Mouse (Mus musculus): ENCODE measurements around the gene Pdap1.

DNA sequence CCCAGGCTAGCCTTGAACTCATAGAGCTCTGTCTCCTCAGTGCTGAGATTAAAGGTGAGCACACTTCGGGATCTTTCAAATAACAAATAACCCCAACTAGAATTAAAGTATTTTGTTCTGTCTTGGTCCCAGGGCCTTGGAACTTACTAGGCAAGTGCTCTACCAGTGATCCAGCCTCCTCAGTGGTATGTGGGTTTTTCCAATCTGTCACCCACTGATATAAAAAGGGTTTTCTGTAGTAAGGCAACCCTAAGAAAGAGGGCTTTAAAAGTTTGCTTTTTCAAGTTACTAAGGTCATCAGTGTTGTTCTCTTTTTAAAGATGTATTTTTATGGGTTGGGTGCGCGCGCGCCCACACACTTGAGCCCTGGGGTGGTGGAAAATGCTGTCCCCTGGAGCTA is 24.3 kb downstream of the Pdap1 start:
- TF ChIP-seq CTCF (IDR thresholded peaks at IDR 0.05; ENCODE audit: extremely low read depth, insufficient read depth, low read length) (no peak), POLR2A (IDR thresholded peaks at IDR 0.05; ENCODE audit: extremely low read depth, insufficient read depth, low read length) (no peak)
